ENCODE assay signal across 8 mouse cellular contexts in genomic region chr13:51846301-51846867, GRCm38 (mm10). TPM values are rescaled to one million over a fixed set of nuclear protein-coding genes. Genes with fewer than 3 reads are reported as not detected.
DNase-seq lines count a peak whose midpoint lies in the region; ATAC-seq lines count a peak whose summit lies in the region.

TSS of gene Gadd45g (plus strand) at chr13:51846678.

- peak within 1 kb of the TSS; percentile 74 for H3K4me3 ChIP-seq in hindbrain, embryonic 10.5 days

- WGBS in hindbrain, embryonic 10.5 days: under 1% methylated on average over 31 of the region's 31 CpGs

- peak within 1 kb of the TSS; percentile 94 for H3K27ac ChIP-seq in hindbrain, embryonic 10.5 days

- no peaks in the 10 kb centered on the region for H3K9me3 ChIP-seq in hindbrain, embryonic 10.5 days

- H3K4me1 ChIP-seq in hindbrain, embryonic 10.5 days (replicated peaks): peaks cover 94% of the 10 kb centered on the region

- H3K27me3 ChIP-seq in hindbrain, embryonic 10.5 days (ENCODE audit: insufficient read depth, poor library complexity, severe bottlenecking): peaks cover 67% of the 10 kb centered on the region

- DNase-seq in MEL-GATA-1-ER (ENCODE audit: extremely low read depth, low read depth): peak; percentile 93
- peak; percentile 93 for DNase-seq in cerebellum, adult 8-10 months
- DNase-seq in hindbrain, embryonic 10.5 days (ENCODE audit: low spot score): peak; percentile 97
- DNase-seq in layer of hippocampus, postnatal 10 days (ENCODE audit: low spot score in 2 of 2): peak; percentile 96 to 98
- DNase-seq in lung, postnatal 10 days: peak; percentile 97
- DNase-seq in ovary, postnatal 36 days (ENCODE audit: low spot score): peak; percentile 95
- DNase-seq in thymus, postnatal 25 days: peak; percentile 94

- peak; percentile 60 for ATAC-seq in frontal cortex, adult (ENCODE audit: low TSS enrichment)

- H3K36me3 ChIP-seq in hindbrain, embryonic 10.5 days: peaks cover 4% of the 10 kb centered on the region

RNA-seq across cellular contexts. Expression of gene Gadd45g, which starts in this region (rescaled TPM):
- polyA plus RNA-seq in hindbrain, embryonic 10.5 days (2016; fragmentation: Nextera tagmentation; extraction: Ambion mirVana): 184 and 214 TPM in 2 replicates
- 10 to 100 TPM; 22.0 to 23.1 TPM for total RNA-seq in layer of hippocampus, postnatal 10 days (2021)

Comparison
In these comparisons a context has a peak if more than half of its experiments do, and no peak if none do; other contexts are left out.
1. Peak in every context shown above with its lines: DNase-seq, ATAC-seq, H3K4me3 ChIP-seq and H3K27ac ChIP-seq.